Mouse (Mus musculus) hindbrain, embryonic 13.5 days (tissue): Measurements from ENCODE around the gene Gm20388. TPM values are rescaled to one million over a fixed set of nuclear protein-coding genes. Genes with fewer than 3 reads are reported as not detected.
A peak's percentile ranks its signal among the peaks of the same experiment; 100 is the strongest.

ENCODE experiments used
- ATAC-seq: fragments of 200-750 bp; cut with Nextera tagmentation; 2 replicates; pipeline ENCODE4 v1.8.0; 2017; ENCODE audit warnings: moderate TSS enrichment; ENCODE audit not compliant: low FRiP score
- H3K27ac ChIP-seq: fragments of 300-500 bp; sonication (generic); 2 replicates; pipeline ENCODE4 v1.5.1; 2015; ENCODE audit warnings: inconsistent platforms, mild to moderate bottlenecking, moderate library complexity
- H3K27me3 ChIP-seq: fragments of 300-500 bp; sonication (generic); 2 replicates; pipeline ENCODE4 v1.6.1; 2015; ENCODE audit warnings: mild to moderate bottlenecking, inconsistent platforms
- H3K36me3 ChIP-seq: fragments of 300-500 bp; sonication (generic); 2 replicates; pipeline ENCODE4 v1.6.1; 2015; ENCODE audit warnings: mild to moderate bottlenecking, inconsistent platforms
- H3K4me1 ChIP-seq: fragments of 300-500 bp; sonication (generic); replicated peaks from 2 replicates; pipeline ENCODE4 v1.6.1; 2015; ENCODE audit warnings: inconsistent platforms
- H3K4me2 ChIP-seq: fragments of 300-500 bp; sonication (generic); 2 replicates; pipeline ENCODE4 v1.6.1; 2015; ENCODE audit warnings: inconsistent platforms, mild to moderate bottlenecking, moderate library complexity
- H3K4me3 ChIP-seq: fragments of 300-500 bp; sonication (generic); 2 replicates; pipeline ENCODE4 v1.5.1; 2015; ENCODE audit warnings: mild to moderate bottlenecking, inconsistent platforms
- H3K9ac ChIP-seq: fragments of 300-500 bp; sonication (generic); 2 replicates; pipeline ENCODE4 v1.6.1; 2015; ENCODE audit warnings: mild to moderate bottlenecking, inconsistent platforms
- H3K9me3 ChIP-seq: fragments of 300-500 bp; sonication (generic); 2 replicates; pipeline ENCODE4 v1.6.1; 2016; ENCODE audit warnings: inconsistent platforms
- WGBS: fragments of 180-500 bp; shearing (Covaris S2); methylation state at CpG from one replicate; pipeline ENCODE4 v1.1.7; 2015; 5-methylcytosine and 5-hydroxymethylcytosine counted together
- polyA plus RNA-seq: library from polyadenylated mRNA; unstranded; fragments of >200 nt; fragmentation: Nextera tagmentation; extraction: Ambion mirVana; gene quantifications from 2 replicates; pipeline ENCODE4 v1.2.1, GENCODE M21; 2015

Gm20388 gene
- polyA plus RNA-seq, 1 experiment from 2014 or later: 1.9 TPM

DNA sequence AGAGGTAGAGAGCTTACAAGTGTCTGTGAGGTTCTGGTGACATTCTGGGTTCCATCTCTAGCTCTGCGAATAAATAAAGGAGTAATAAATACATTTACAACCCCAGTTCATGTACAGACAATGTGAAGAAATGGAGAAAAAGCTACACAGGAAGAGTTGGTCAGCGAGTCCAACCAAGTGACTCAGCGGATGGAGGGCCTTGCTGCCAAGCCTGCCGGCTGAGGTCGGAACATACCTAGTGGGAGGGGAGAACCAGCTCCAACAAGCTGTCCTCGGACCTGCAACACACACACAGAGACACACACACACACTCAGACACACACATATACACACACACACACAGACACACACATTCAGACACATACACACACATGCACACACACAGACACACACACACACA lies 1118.4 kb downstream of the Gm20388 start:
- no peak overlapping the region for H3K4me3 ChIP-seq
- ATAC-seq: no peak

DNA sequence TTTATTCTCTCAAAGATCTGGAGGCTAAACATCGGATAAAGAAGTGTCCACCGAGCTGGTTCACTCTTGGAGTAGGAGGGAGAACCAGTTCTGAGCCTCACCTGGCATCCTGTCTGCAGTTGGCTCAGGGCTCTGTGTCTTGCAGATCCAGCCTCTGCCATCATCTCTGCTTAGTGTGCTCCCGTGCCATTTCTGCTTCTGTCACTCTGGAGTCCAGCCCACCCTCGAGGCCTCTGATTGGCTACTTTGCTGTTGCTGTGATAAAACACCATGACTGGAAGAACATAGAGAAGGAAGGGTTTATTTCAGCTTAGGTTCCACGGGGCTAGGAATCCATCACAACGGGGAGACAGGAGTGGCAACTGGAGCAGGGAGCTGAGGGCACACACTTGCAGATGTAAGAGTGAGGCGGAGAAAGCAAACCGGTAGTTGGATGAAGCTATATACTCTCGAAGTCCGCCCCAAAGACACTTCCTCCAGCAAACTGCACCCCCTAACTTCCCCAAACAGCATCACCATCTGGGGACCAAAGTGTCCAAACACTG lies 1119.9 kb downstream of the Gm20388 start:
- ATAC-seq: no peak
- Histone ChIP-seq H3K9me3 (no peaks in the 10 kb centered on the region), H3K27ac (no peak overlapping the region), H3K4me2 (no peak overlapping the region), H3K27me3 (peaks cover 17% of the 10 kb centered on the region), H3K9ac (no peak overlapping the region), H3K36me3 (no peaks in the 10 kb centered on the region), H3K4me1 (peaks cover 10% of the 10 kb centered on the region), H3K4me3 (no peak overlapping the region)
- WGBS: 77% methylated on average over 10 of the region's 10 CpGs

More for the DNA sequence above, 1118.4 kb downstream of the Gm20388 start:
- no peak overlapping the region for H3K9ac ChIP-seq
- 96% methylated on average over 6 of the region's 6 CpGs for WGBS
- H3K4me1 ChIP-seq: peaks cover 10% of the 10 kb centered on the region
- H3K27ac ChIP-seq: no peak overlapping the region
- H3K27me3 ChIP-seq: peaks cover 19% of the 10 kb centered on the region
- H3K36me3 ChIP-seq: no peaks in the 10 kb centered on the region
- H3K9me3 ChIP-seq: no peaks in the 10 kb centered on the region
- H3K4me2 ChIP-seq: no peak overlapping the region

DNA sequence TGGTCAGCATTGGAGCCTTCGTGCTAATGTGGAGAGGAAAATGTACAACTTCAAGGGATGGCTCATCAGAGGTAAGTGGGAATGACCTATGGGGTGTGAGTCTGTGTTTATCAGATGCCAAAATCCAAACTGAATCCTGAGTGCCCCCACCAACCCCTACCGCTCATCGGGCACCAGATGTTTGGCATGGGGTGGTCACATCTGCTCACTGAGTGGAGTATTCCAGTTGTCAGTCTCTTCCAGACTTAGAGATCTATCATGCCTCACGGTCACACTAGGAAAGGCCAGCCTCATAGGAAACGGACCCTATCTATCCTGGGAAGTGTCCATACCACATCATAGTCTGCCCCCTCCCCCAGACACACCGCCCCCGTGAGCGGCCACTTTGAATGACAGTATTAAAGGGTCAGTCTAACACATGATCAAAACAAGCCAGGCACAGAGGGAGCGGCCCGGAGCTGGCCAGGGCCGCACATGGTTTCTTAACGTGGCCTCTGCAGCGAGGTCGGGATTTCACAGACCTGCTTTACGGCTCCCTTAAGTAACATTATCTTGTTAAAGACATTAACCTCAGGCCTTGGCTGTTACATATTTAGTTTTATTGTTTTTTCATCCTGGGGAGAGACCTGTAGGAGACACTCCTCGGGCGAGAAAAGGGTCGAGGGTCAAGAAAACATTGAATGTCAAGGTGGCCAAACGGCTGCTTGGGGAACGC lies 1122.8 kb downstream of the Gm20388 start:
- Histone ChIP-seq H3K9ac (no peak overlapping the region), H3K4me1 (no peaks in the 10 kb centered on the region), H3K27me3 (peaks cover 17% of the 10 kb centered on the region), H3K4me2 (no peak overlapping the region), H3K36me3 (no peaks in the 10 kb centered on the region), H3K9me3 (no peaks in the 10 kb centered on the region), H3K4me3 (no peak overlapping the region), H3K27ac (no peak overlapping the region)
- WGBS: 79% methylated on average over 20 of the region's 20 CpGs
- ATAC-seq: no peak

DNA sequence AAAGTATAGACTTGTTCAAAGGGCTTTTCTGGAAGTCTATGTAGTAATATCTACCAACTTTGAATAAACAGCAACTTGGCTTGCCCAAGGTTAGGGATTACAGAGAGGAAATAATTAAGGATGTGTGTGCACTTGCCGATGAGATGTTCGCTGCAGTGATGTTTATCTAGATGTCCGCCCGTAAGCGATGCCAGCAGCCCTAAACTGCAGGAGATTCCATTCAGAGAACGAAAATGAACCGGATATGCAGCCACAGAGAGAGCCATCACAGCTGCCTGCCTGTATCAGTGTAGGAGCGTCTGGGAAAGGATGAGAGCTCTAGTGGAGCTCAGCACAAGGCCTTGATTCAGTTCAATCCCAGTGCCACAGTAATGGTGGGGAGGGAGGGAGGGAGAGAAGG lies 1125.0 kb downstream of the Gm20388 start:
- Histone ChIP-seq H3K27ac (no peak overlapping the region), H3K4me2 (no peak overlapping the region), H3K4me3 (no peak overlapping the region), H3K4me1 (no peaks in the 10 kb centered on the region), H3K9me3 (no peaks in the 10 kb centered on the region), H3K36me3 (no peaks in the 10 kb centered on the region), H3K9ac (no peak overlapping the region), H3K27me3 (peaks cover 18% of the 10 kb centered on the region; the same call in 1 of the 2 replicates)
- WGBS: 83% methylated on average over 8 of the region's 8 CpGs
- no peak for ATAC-seq

DNA sequence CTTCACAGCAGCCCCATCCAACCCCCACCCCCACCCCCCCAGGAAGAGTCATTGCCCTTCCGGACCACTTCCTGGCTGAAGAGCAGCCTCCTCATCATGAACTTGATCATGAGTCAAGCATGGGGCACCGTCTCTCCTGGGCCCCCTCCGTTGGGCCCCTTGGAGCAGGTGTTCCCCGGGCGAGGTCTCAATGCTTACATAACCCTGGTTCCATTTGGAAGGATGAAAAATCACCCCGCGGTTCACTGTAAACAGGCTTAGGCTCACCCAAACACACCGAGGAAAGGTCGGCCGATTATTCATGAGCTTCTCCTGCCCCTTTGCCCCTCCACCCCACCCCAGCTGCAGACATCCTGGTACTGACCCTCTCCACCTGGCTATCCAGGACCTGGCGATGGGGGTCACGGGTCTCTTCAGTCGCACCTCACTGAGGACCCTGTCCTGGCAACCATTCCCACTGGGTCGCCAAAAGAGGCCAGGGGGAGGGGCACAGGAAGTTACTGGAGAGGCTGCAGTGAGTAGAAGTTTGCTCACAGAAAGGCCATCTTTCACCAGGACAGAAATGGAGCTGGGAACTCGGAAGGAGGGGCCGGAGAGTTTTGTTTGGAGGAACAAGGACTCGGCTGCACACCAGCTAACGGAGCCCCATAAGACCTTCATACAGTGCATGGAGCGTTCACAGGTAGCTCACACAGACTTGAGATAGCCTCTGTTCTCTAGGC lies 1133.2 kb downstream of the Gm20388 start:
- no peak overlapping the region for H3K4me2 ChIP-seq
- no peak overlapping the region for H3K27ac ChIP-seq
- H3K9me3 ChIP-seq: 0 out of 2 replicates have a peak, but pooled peaks cover 13% of the 10 kb centered on the region
- no peak for ATAC-seq
- no peak overlapping the region for H3K9ac ChIP-seq
- no peak overlapping the region for H3K4me3 ChIP-seq
- no peaks in the 10 kb centered on the region for H3K4me1 ChIP-seq
- H3K27me3 ChIP-seq: peaks cover 3% of the 10 kb centered on the region; the same call in 1 of the 2 replicates
- 63% methylated on average over 19 of the region's 19 CpGs for WGBS
- H3K36me3 ChIP-seq: no peaks in the 10 kb centered on the region

DNA sequence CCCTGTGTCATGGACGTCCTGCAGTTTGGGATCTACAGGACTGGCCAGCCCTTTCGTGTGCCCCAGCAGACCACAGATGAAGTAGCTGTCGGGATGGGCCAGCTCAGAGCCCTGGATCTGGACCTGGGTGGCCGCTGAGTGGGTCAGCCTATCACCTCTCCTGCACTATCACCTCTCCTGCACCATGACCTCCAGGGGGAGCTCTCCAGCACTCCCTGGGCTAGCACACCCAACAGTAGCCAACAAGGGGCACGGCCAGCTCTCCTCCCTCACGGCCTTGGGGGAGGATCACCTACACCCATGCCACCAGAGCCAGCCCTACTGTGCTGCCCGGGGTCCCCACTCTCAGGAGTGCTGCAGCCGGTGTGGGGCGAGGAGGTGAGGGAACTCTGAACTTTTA lies 1136.8 kb downstream of the Gm20388 start:
- Histone ChIP-seq H3K4me1 (no peaks in the 10 kb centered on the region), H3K9ac (no peak overlapping the region), H3K27me3 (0 out of 2 replicates have a peak, but pooled peaks cover 9% of the 10 kb centered on the region), H3K4me2 (no peak overlapping the region), H3K4me3 (no peak overlapping the region), H3K36me3 (no peaks in the 10 kb centered on the region), H3K27ac (no peak overlapping the region), H3K9me3 (0 out of 2 replicates have a peak, but pooled peaks cover 13% of the 10 kb centered on the region)
- ATAC-seq: no peak
- 73% methylated on average over 9 of the region's 9 CpGs for WGBS

DNA sequence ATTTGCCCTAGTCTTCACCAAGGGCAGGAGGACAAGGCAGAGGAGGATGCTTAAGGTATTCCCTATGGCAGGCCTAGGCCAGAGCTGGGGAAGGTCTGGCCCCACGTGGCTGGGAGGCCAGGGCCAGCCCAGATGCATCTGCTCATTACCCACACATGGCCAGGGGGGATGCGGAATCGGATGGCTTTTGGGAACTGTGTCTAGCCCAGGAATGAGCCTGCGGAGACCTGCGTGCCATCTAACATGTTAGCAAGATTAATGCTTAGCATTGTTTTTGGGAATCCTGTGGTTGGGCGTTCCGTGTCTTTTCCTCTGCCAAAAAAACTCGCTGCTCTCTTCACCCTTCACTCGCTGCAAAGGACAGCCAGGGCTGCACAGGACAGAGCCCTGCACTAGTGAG lies 1147.4 kb downstream of the Gm20388 start:
- no peak overlapping the region for H3K4me3 ChIP-seq
- H3K9me3 ChIP-seq: no peaks in the 10 kb centered on the region
- no peak overlapping the region for H3K4me2 ChIP-seq
- whole genome bisulfite sequencing: 57% methylated on average over 9 of the region's 9 CpGs
- H3K27me3 ChIP-seq: peaks cover 39% of the 10 kb centered on the region
- H3K36me3 ChIP-seq: no peaks in the 10 kb centered on the region
- 0 out of 2 replicates have a peak overlapping the region, but pooled peaks have one; percentile 44 for H3K27ac ChIP-seq
- no peak overlapping the region for H3K9ac ChIP-seq
- H3K4me1 ChIP-seq: peaks cover 30% of the 10 kb centered on the region
- no peak for ATAC-seq

DNA sequence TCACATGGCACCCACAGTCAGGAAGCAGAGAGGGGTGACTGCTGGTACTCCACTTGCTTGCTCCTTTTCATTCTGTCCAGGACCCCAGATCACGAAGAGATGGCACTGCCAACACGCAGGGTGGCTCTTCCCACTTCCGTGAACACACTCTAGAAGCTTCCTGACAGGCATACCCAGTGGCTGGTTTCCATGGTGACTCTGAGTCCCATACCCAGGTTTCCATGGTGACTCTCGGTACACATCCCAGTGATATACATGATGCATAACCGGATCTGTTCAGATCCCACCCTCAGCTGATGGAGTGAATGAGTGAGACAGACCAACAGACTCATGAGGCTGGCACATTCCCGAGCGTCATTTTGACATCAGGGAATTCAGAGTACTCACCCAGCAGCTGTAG lies 1148.5 kb downstream of the Gm20388 start:
- ATAC-seq: peak; percentile 54; the same call in 1 of the 2 replicates
- no peak overlapping the region for H3K9ac ChIP-seq
- 55% methylated on average over 7 of the region's 7 CpGs for WGBS
- H3K4me3 ChIP-seq: no peak overlapping the region
- H3K36me3 ChIP-seq: no peaks in the 10 kb centered on the region
- no peaks in the 10 kb centered on the region for H3K9me3 ChIP-seq
- H3K27ac ChIP-seq: no peak overlapping the region
- peaks cover 38% of the 10 kb centered on the region for H3K4me1 ChIP-seq
- H3K27me3 ChIP-seq: peaks cover 50% of the 10 kb centered on the region
- no peak overlapping the region for H3K4me2 ChIP-seq

DNA sequence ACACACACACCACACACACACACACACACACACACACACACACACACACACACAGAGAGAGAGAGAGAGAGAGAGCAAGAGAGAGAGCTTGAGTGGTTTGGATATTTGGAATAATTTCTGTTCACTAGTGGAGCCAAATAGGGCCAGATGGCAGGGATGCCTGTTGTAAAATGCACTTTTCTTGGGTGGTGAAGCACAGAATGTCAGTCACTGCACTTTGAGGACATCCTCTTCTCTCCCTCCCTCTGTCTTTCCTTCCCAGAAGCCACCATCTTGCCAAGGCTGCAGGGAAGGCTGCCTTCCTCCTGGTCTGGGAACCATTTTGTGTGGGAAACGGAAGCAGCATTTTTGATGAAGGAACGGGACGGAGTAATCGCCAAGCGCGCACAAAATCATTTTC lies 1151.9 kb downstream of the Gm20388 start:
- no peak for ATAC-seq
- H3K9ac ChIP-seq: no peak overlapping the region; the same call in 1 of the 2 replicates
- no peak overlapping the region for H3K4me2 ChIP-seq
- H3K27me3 ChIP-seq: peaks cover 48% of the 10 kb centered on the region
- no peaks in the 10 kb centered on the region for H3K36me3 ChIP-seq
- no peak overlapping the region for H3K4me3 ChIP-seq
- H3K4me1 ChIP-seq: peaks cover 39% of the 10 kb centered on the region
- no peaks in the 10 kb centered on the region for H3K9me3 ChIP-seq
- WGBS: 76% methylated on average over 6 of the region's 6 CpGs
- H3K27ac ChIP-seq: peak overlapping the region; percentile 64

DNA sequence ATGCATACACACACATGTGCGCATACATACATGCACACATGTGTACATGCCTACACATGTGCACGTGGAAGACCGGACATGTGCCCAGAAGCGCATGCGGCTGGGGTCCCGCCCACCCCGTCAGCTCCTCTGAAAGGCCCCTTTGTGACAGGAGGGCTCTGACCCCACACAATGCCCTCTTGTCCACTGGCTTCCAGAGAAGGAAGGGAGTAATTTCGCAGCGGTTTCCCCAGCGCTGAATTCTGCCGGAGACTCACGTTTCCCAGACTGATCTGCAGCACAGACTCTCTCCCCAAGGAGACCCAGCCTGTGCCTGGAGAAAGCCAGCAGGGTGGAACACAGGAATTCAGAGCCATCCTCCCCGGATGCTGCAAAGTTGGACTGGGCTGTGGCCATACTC lies 1153.0 kb downstream of the Gm20388 start:
- Histone ChIP-seq H3K27me3 (peaks cover 52% of the 10 kb centered on the region), H3K4me2 (no peak overlapping the region), H3K4me1 (peaks cover 31% of the 10 kb centered on the region), H3K9me3 (no peaks in the 10 kb centered on the region), H3K36me3 (no peaks in the 10 kb centered on the region), H3K4me3 (no peak overlapping the region), H3K27ac (no peak overlapping the region), H3K9ac (no peak overlapping the region)
- WGBS: 32% methylated on average over 13 of the region's 13 CpGs
- ATAC-seq: no peak

DNA sequence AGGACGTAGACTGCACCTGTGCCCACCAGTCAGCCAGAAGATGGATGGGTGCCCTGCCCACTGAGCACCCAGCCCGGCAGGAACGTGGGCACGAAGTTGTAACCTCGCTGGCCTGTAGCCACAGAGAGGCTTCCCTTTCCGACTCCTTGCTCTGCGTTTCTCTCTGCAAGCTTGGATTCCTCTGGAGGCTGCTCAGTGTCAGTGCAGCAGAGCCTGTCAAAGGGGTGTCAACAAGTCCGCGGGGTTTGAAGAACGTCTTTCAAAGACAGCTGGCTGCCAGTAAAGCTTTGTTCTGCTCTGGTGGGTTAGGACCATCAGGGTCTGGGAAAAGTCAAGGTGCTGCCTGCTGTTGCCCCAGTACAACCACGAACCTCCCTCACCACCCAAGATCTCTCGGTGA lies 1160.8 kb downstream of the Gm20388 start:
- no peak overlapping the region for H3K4me3 ChIP-seq
- peaks cover 19% of the 10 kb centered on the region for H3K4me1 ChIP-seq
- no peaks in the 10 kb centered on the region for H3K36me3 ChIP-seq
- no peaks in the 10 kb centered on the region for H3K9me3 ChIP-seq
- ATAC-seq: no peak
- no peak overlapping the region for H3K27ac ChIP-seq
- 2% methylated on average over 12 of the region's 12 CpGs for WGBS
- H3K9ac ChIP-seq: no peak overlapping the region
- no peak overlapping the region for H3K4me2 ChIP-seq
- H3K27me3 ChIP-seq: peaks cover 88% of the 10 kb centered on the region

DNA sequence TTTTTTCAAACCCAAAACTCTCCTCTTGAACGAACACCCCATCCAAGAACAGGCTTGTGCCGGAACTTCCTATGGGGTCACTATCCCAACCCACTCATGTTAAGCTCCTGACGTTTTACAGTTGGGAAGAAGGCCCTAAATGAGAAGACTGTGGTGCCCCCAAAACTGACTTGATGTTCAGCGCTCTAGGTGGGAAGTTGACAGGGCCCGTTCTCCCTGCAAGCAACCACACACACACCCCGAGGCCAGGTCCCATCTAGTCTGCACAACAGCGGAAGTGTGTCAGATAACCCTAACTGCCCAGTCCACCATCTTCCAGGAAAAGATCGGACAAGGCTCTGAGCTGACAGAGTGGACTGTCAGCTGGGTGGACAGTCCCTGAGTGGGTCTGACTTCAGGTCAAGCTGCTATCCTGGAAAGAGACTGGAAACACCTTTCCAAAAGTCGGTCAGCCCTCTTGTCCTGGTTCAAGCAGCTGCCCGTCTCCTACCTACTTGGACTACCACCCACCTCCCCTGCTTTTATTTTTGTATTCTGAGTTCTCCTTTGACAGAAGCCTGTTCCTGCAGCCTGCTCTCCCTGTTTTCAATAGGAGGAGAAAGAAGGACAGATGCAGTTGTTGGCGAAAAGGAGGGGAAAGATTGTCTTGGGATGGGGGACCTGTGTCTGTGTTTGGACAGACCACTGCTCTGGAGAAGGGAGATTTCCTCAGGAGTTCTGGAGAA lies 1161.9 kb downstream of the Gm20388 start:
- no peaks in the 10 kb centered on the region for H3K36me3 ChIP-seq
- H3K4me1 ChIP-seq: peaks cover 19% of the 10 kb centered on the region
- H3K4me3 ChIP-seq: no peak overlapping the region
- H3K27ac ChIP-seq: no peak overlapping the region
- H3K27me3 ChIP-seq: peaks cover 96% of the 10 kb centered on the region
- ATAC-seq: no peak
- H3K4me2 ChIP-seq: no peak overlapping the region
- no peak overlapping the region for H3K9ac ChIP-seq
- no peaks in the 10 kb centered on the region for H3K9me3 ChIP-seq
- 9% methylated on average over 11 of the region's 11 CpGs for whole genome bisulfite sequencing
